Mouse (Mus musculus): ENCODE results near the gene Nmt2. TPM values are rescaled to one million over a fixed set of nuclear protein-coding genes. Genes with fewer than 3 reads are reported as not detected.

Nmt2 gene
- 16.8 and 18.7 TPM in 2 replicates for polyA plus RNA-seq (2015; fragmentation: Nextera tagmentation; extraction: Ambion mirVana)

GRCm38 (mm10) chr2:3283602-3284472 lies at the start of gene Nmt2:
Gene Nmt2, plus strand, starts transcription at chr2:3284212.

GRCm38 (mm10) chr2:3332484-3333242 lies 48.7 kb downstream of the Nmt2 start, which contains the start of gene Rpp38:
Gene Rpp38, minus strand, starts transcription at chr2:3332643.

DNA sequence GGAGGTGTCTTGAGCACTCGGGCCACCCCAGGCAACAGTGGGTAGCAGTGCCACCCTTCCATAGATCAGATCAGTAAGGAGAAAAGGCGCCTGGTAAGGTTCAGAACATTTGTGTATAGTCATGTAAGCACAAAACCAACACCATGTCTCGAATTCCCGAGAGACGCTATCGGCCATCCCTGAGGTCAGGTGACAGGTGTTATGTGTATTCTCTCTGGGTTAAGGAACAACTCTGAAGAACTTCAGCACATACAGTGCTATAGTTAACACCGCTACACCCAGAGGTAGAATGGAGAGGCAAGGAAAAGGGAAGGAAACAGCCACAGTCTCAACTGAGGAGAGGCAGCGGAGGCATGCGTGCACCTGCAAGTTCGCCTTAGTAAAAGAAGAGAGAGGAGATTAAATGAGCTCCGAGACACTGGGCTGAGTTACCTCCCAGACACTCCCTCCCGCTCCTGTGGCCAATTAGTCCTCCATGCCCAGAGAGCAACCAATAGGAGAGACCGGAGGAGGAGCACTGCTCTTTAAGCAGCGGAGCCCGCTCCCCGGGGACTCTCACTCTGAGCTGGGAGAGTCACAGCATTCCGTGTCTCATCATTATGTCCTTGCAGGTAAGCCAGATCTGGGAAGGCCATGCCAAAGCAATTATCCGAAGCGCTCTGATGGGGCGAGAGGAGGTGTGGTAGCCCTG lies 51.7 kb downstream of the Nmt2 start, which contains the start of gene Acbd7:
Acbd7 (plus strand) TSS at position 558 of the 691 bp plus-strand sequence.

Other genes with a start within 250 kb of the Nmt2 start
- 8.9 and 9.2 TPM in 2 replicates for gene Fam171a1, start 170.0 kb upstream of the Nmt2 start, polyA plus RNA-seq (2015; fragmentation: Nextera tagmentation; extraction: Ambion mirVana)
- 16.1 and 17.6 TPM in 2 replicates for gene Rpp38, start 48.4 kb downstream of the Nmt2 start, polyA plus RNA-seq (2015; fragmentation: Nextera tagmentation; extraction: Ambion mirVana)
- gene Acbd7, start 52.0 kb downstream of the Nmt2 start, polyA plus RNA-seq (2015; fragmentation: Nextera tagmentation; extraction: Ambion mirVana) = 0.61 TPM in 1 of 2 replicates, not detected in the other
- not detected in 2 replicates for gene Olah, start 113.0 kb downstream of the Nmt2 start, polyA plus RNA-seq (2015; fragmentation: Nextera tagmentation; extraction: Ambion mirVana)
- gene Meig1, start 138.4 kb downstream of the Nmt2 start, polyA plus RNA-seq (2015; fragmentation: Nextera tagmentation; extraction: Ambion mirVana) = 0.37 TPM in 1 of 2 replicates, not detected in the other
- gene Dclre1c, start 139.9 kb downstream of the Nmt2 start, polyA plus RNA-seq (2015; fragmentation: Nextera tagmentation; extraction: Ambion mirVana) = 3.0 and 3.4 TPM in 2 replicates
- 1.7 and 2.8 TPM in 2 replicates for gene Suv39h2, start 190.8 kb downstream of the Nmt2 start, polyA plus RNA-seq (2015; fragmentation: Nextera tagmentation; extraction: Ambion mirVana)
- 1.3 and 1.5 TPM in 2 replicates for gene Gm45902, start 228.6 kb downstream of the Nmt2 start, polyA plus RNA-seq (2015; fragmentation: Nextera tagmentation; extraction: Ambion mirVana)
- 38.1 and 44.6 TPM in 2 replicates for gene Hspa14, start 228.6 kb downstream of the Nmt2 start, polyA plus RNA-seq (2015; fragmentation: Nextera tagmentation; extraction: Ambion mirVana)
- gene Cdnf, start 228.8 kb downstream of the Nmt2 start, polyA plus RNA-seq (2015; fragmentation: Nextera tagmentation; extraction: Ambion mirVana) = 0.33 and 0.41 TPM in 2 replicates